Mouse (Mus musculus): ENCODE data around the gene Gm9887. TPM values are rescaled to one million over a fixed set of nuclear protein-coding genes. Genes with fewer than 3 reads are reported as not detected.

Gm9887 gene
- polyA plus RNA-seq, 1 experiment, result not detected

- H3K4me3 ChIP-seq (ENCODE audit: low read depth, low read length), result no peak overlapping the region
- H3K27me3 ChIP-seq (ENCODE audit: control insufficient read depth, insufficient read depth, low read length, poor library complexity, severe bottlenecking), result no peaks in the 10 kb centered on the region
- no peak overlapping the region for H3K27ac ChIP-seq (ENCODE audit: insufficient read depth, low read length)
- TF ChIP-seq POLR2A (IDR thresholded peaks at IDR 0.05; ENCODE audit: insufficient read depth, low read length) (no peak), EP300 (IDR thresholded peaks at IDR 0.05; ENCODE audit: insufficient read depth, low read depth, low read length) (no peak), CTCF (IDR thresholded peaks at IDR 0.05; ENCODE audit: low read depth, low read length) (no peak)
- no peaks in the 10 kb centered on the region for H3K4me1 ChIP-seq (ENCODE audit: control insufficient read depth, insufficient read depth, low read length)
- no peaks in the 10 kb centered on the region for H3K9me3 ChIP-seq (replicated peaks; ENCODE audit: control insufficient read depth, insufficient read depth, low read length, poor library complexity, severe bottlenecking)
- H3K36me3 ChIP-seq (ENCODE audit: control insufficient read depth, insufficient read depth, low read length, poor library complexity, severe bottlenecking), result no peaks in the 10 kb centered on the region
- H3K9ac ChIP-seq (ENCODE audit: low read depth, poor library complexity, severe bottlenecking), result no peak overlapping the region
Observed at GRCm38 (mm10) chr12:69402594-69403167, 30.4 kb upstream of the Gm9887 start.

DNA sequence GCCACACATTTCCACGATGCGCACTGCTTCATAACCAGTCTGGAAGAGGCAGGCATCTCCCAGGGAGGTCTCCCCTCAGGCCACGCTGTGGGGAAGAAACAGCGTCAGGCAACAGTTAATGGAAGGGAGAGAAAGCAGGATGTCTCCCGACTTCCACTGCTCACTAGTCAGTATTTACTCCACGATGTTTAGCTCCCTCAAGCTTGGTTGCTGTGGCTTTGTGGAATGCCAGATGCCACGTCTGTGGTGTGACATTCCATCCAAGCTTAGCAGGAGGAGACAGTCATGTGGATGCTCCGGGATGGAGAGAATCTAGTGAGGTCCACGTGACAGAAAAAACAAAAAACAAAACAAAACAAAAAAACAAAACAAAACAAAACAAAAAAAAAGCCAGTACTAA lies 29.8 kb upstream of the Gm9887 start:
- H3K4me1 ChIP-seq (ENCODE audit: control insufficient read depth, insufficient read depth, low read length), result no peaks in the 10 kb centered on the region
- H3K9ac ChIP-seq (ENCODE audit: low read depth, poor library complexity, severe bottlenecking), result no peak overlapping the region
- no peaks in the 10 kb centered on the region for H3K9me3 ChIP-seq (replicated peaks; ENCODE audit: control insufficient read depth, insufficient read depth, low read length, poor library complexity, severe bottlenecking)
- no peaks in the 10 kb centered on the region for H3K27me3 ChIP-seq (ENCODE audit: control insufficient read depth, insufficient read depth, low read length, poor library complexity, severe bottlenecking)
- no peak overlapping the region for H3K27ac ChIP-seq (ENCODE audit: insufficient read depth, low read length)
- no peak for TF ChIP-seq CTCF (IDR thresholded peaks at IDR 0.05; ENCODE audit: low read depth, low read length)
- no peak for TF ChIP-seq EP300 (IDR thresholded peaks at IDR 0.05; ENCODE audit: insufficient read depth, low read depth, low read length)
- no peak for TF ChIP-seq POLR2A (IDR thresholded peaks at IDR 0.05; ENCODE audit: insufficient read depth, low read length)
- H3K4me3 ChIP-seq (ENCODE audit: low read depth, low read length), result no peak overlapping the region
- no peaks in the 10 kb centered on the region for H3K36me3 ChIP-seq (ENCODE audit: control insufficient read depth, insufficient read depth, low read length, poor library complexity, severe bottlenecking)

DNA sequence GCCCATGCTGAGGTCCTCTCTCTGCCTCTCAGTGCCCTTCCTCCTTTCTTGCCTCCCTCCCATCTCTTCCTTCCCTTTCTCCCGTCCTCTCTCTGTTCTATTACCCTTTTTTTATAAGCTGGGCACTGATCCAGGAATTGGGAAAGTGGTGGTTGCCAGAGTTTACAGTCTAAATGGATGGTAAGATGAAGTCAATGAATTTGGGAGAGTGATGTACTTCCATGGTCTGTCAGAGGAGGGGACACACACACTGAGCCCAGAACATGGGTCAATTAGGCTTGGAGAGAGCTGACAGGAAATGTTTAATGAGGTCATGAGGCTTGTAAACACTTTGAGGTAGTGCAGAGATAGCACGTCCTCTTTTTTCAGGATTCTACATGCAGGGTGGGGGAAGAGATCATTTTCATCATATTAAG lies 28.6 kb upstream of the Gm9887 start:
- H3K4me3 ChIP-seq (ENCODE audit: low read depth, low read length), result no peak overlapping the region
- no peaks in the 10 kb centered on the region for H3K4me1 ChIP-seq (ENCODE audit: control insufficient read depth, insufficient read depth, low read length)
- no peaks in the 10 kb centered on the region for H3K9me3 ChIP-seq (replicated peaks; ENCODE audit: control insufficient read depth, insufficient read depth, low read length, poor library complexity, severe bottlenecking)
- H3K27ac ChIP-seq (ENCODE audit: insufficient read depth, low read length), result no peak overlapping the region
- no peaks in the 10 kb centered on the region for H3K27me3 ChIP-seq (ENCODE audit: control insufficient read depth, insufficient read depth, low read length, poor library complexity, severe bottlenecking)
- H3K36me3 ChIP-seq (ENCODE audit: control insufficient read depth, insufficient read depth, low read length, poor library complexity, severe bottlenecking), result no peaks in the 10 kb centered on the region
- TF ChIP-seq CTCF (IDR thresholded peaks at IDR 0.05; ENCODE audit: low read depth, low read length) (no peak), POLR2A (IDR thresholded peaks at IDR 0.05; ENCODE audit: insufficient read depth, low read length) (no peak), EP300 (IDR thresholded peaks at IDR 0.05; ENCODE audit: insufficient read depth, low read depth, low read length) (no peak)
- no peak overlapping the region for H3K9ac ChIP-seq (ENCODE audit: low read depth, poor library complexity, severe bottlenecking)

DNA sequence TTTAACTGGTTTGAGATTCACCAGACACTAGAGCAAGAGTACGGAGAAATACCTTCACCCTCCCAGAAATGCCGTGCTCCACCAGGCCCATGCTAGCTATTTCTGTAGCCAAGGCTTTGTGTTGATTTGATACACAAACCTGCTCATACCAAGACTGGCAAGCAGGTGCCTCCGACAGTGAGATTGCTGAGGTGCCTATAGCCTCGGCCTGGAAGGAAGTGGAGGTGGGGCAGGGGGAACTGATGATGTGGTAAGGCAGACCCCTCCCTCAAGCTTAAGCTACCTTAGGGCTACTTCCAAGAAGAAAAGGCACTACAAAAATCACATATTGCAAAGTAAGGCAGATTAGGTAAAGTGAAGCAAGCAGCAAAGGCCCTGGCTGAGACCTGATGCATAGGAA lies 28.1 kb upstream of the Gm9887 start:
- Histone ChIP-seq H3K4me1 (ENCODE audit: control insufficient read depth, insufficient read depth, low read length) (no peaks in the 10 kb centered on the region), H3K4me3 (ENCODE audit: low read depth, low read length) (no peak overlapping the region), H3K27ac (ENCODE audit: insufficient read depth, low read length) (no peak overlapping the region), H3K9me3 (replicated peaks; ENCODE audit: control insufficient read depth, insufficient read depth, low read length, poor library complexity, severe bottlenecking) (no peaks in the 10 kb centered on the region), H3K36me3 (ENCODE audit: control insufficient read depth, insufficient read depth, low read length, poor library complexity, severe bottlenecking) (no peaks in the 10 kb centered on the region), H3K9ac (ENCODE audit: low read depth, poor library complexity, severe bottlenecking) (no peak overlapping the region), H3K27me3 (ENCODE audit: control insufficient read depth, insufficient read depth, low read length, poor library complexity, severe bottlenecking) (no peaks in the 10 kb centered on the region)
- TF ChIP-seq CTCF (IDR thresholded peaks at IDR 0.05; ENCODE audit: low read depth, low read length) (no peak), POLR2A (IDR thresholded peaks at IDR 0.05; ENCODE audit: insufficient read depth, low read length) (no peak), EP300 (IDR thresholded peaks at IDR 0.05; ENCODE audit: insufficient read depth, low read depth, low read length) (no peak)

DNA sequence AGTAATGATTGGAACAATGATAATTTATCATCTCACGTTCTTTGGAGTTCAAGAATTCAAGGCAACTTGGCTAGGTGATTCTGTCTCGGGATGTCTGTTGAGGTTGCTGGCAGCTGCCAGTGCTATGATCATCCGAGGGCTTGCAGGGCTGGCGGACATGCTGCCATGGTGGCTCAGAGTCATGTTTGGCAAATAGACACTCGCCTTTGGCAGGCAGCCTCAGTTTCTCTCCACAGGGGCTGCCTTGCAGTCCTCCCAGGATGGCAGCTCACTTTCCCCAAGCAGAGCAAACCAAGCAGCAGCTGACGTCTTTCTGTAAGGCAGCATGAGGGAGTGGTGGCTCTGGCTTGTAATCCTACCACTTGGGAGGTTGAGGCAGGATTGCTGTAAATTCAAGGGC lies 22.2 kb upstream of the Gm9887 start:
- TF ChIP-seq EP300 (IDR thresholded peaks at IDR 0.05; ENCODE audit: insufficient read depth, low read depth, low read length) (no peak), POLR2A (IDR thresholded peaks at IDR 0.05; ENCODE audit: insufficient read depth, low read length) (no peak), CTCF (IDR thresholded peaks at IDR 0.05; ENCODE audit: low read depth, low read length) (no peak)

GRCm38 (mm10) chr12:69393076-69393475 lies 20.8 kb upstream of the Gm9887 start:
- no peak overlapping the region for H3K9ac ChIP-seq (ENCODE audit: low read depth, poor library complexity, severe bottlenecking)
- no peaks in the 10 kb centered on the region for H3K9me3 ChIP-seq (replicated peaks; ENCODE audit: control insufficient read depth, insufficient read depth, low read length, poor library complexity, severe bottlenecking)
- no peak for TF ChIP-seq EP300 (IDR thresholded peaks at IDR 0.05; ENCODE audit: insufficient read depth, low read depth, low read length)
- no peak for TF ChIP-seq CTCF (IDR thresholded peaks at IDR 0.05; ENCODE audit: low read depth, low read length)
- TF ChIP-seq POLR2A (IDR thresholded peaks at IDR 0.05; ENCODE audit: insufficient read depth, low read length), result no peak
- H3K27ac ChIP-seq (ENCODE audit: insufficient read depth, low read length), result no peak overlapping the region
- H3K4me1 ChIP-seq (ENCODE audit: control insufficient read depth, insufficient read depth, low read length), result no peaks in the 10 kb centered on the region
- no peaks in the 10 kb centered on the region for H3K27me3 ChIP-seq (ENCODE audit: control insufficient read depth, insufficient read depth, low read length, poor library complexity, severe bottlenecking)
- no peak overlapping the region for H3K4me3 ChIP-seq (ENCODE audit: low read depth, low read length)
- no peaks in the 10 kb centered on the region for H3K36me3 ChIP-seq (ENCODE audit: control insufficient read depth, insufficient read depth, low read length, poor library complexity, severe bottlenecking)

More for the DNA sequence above, 22.2 kb upstream of the Gm9887 start:
- H3K36me3 ChIP-seq (ENCODE audit: control insufficient read depth, insufficient read depth, low read length, poor library complexity, severe bottlenecking), result no peaks in the 10 kb centered on the region
- H3K9me3 ChIP-seq (replicated peaks; ENCODE audit: control insufficient read depth, insufficient read depth, low read length, poor library complexity, severe bottlenecking), result no peaks in the 10 kb centered on the region
- no peak overlapping the region for H3K27ac ChIP-seq (ENCODE audit: insufficient read depth, low read length)
- H3K27me3 ChIP-seq (ENCODE audit: control insufficient read depth, insufficient read depth, low read length, poor library complexity, severe bottlenecking), result no peaks in the 10 kb centered on the region
- H3K4me1 ChIP-seq (ENCODE audit: control insufficient read depth, insufficient read depth, low read length), result no peaks in the 10 kb centered on the region
- no peak overlapping the region for H3K9ac ChIP-seq (ENCODE audit: low read depth, poor library complexity, severe bottlenecking)
- no peak overlapping the region for H3K4me3 ChIP-seq (ENCODE audit: low read depth, low read length)

Data from ES-Bruce4 (cell line).